Mouse (Mus musculus) midbrain, embryonic 11.5 days (tissue): ENCODE data around the gene Dgkg. TPM values are rescaled to one million over a fixed set of nuclear protein-coding genes. Genes with fewer than 3 reads are reported as not detected.
A peak's percentile ranks its signal among the peaks of the same experiment; 100 is the strongest.

Source experiments
- ATAC-seq: fragments of 200-750 bp; cut with Nextera tagmentation; 2 replicates; pipeline ENCODE4 v1.8.0; 2017; ENCODE audit warnings: moderate TSS enrichment, moderate library complexity; ENCODE audit not compliant: low FRiP score
- DNase-seq: peaks from one replicate; pipeline ENCODE4 v3.0.0; 2015; ENCODE audit warnings: low spot score; ENCODE audit errors: missing footprints
- H3K27ac ChIP-seq: fragments of 300-500 bp; sonication (generic); 2 replicates; pipeline ENCODE4 v1.5.1; 2014; ENCODE audit warnings: low read depth, low read length
- H3K27me3 ChIP-seq: fragments of 300-500 bp; sonication (generic); 2 replicates; pipeline ENCODE4 v1.6.1; 2014; ENCODE audit warnings: mild to moderate bottlenecking, low read length, moderate library complexity, mixed read lengths; ENCODE audit not compliant: control insufficient read depth, insufficient read depth
- H3K36me3 ChIP-seq: fragments of 300-500 bp; sonication (generic); 2 replicates; pipeline ENCODE4 v1.6.1; 2014; ENCODE audit warnings: mild to moderate bottlenecking, low read length, moderate library complexity, mixed read lengths; ENCODE audit not compliant: control insufficient read depth, insufficient read depth
- H3K4me1 ChIP-seq: fragments of 300-500 bp; sonication (generic); 2 replicates; pipeline ENCODE4 v1.6.1; 2014; ENCODE audit warnings: low read length; ENCODE audit not compliant: control insufficient read depth, insufficient read depth
- H3K4me2 ChIP-seq: fragments of 300-500 bp; sonication (generic); 2 replicates; pipeline ENCODE4 v1.6.1; 2014; ENCODE audit warnings: mild to moderate bottlenecking, moderate library complexity
- H3K4me3 ChIP-seq: fragments of 300-500 bp; sonication (generic); 2 replicates; pipeline ENCODE4 v1.5.1; 2014; ENCODE audit warnings: low read depth, low read length
- H3K9ac ChIP-seq: fragments of 300-500 bp; sonication (generic); 2 replicates; pipeline ENCODE4 v1.6.1; 2014; ENCODE audit warnings: low read length
- H3K9me3 ChIP-seq: fragments of 300-500 bp; sonication (generic); 2 replicates; pipeline ENCODE4 v1.6.1; 2016; ENCODE audit warnings: low read length; ENCODE audit not compliant: control insufficient read depth
- WGBS: fragments of 180-500 bp; shearing (Covaris S2); extraction: QIAGEN DNeasy Blood & Tissue Kit; methylation state at CpG from one replicate; pipeline ENCODE4 v1.1.7; 2014; 5-methylcytosine and 5-hydroxymethylcytosine counted together
- polyA plus RNA-seq: library from polyadenylated mRNA; unstranded; fragments of >200 nt; fragmentation: Nextera tagmentation; extraction: Ambion mirVana; gene quantifications from 2 replicates; pipeline ENCODE4 v1.2.1, GENCODE M21; 2014

Gene Dgkg
- polyA plus RNA-seq, 1 experiment from 2014 or later: 0.15 TPM

- Histone ChIP-seq H3K4me3 (peak within 1 kb of the TSS; percentile 73), H3K27ac (no peak within 1 kb of the TSS; the same call in 1 of the 2 replicates), H3K27me3 (peaks cover 42% of the 10 kb centered on the region), H3K4me2 (peak within 1 kb of the TSS; percentile 98), H3K36me3 (no peaks in the 10 kb centered on the region), H3K9me3 (no peaks in the 10 kb centered on the region), H3K4me1 (peaks cover 18% of the 10 kb centered on the region), H3K9ac (peak within 1 kb of the TSS; percentile 68)
- peak; percentile 98 for DNase-seq
- under 1% methylated on average over 56 of the region's 63 CpGs for WGBS
- ATAC-seq: peak; percentile 99
Measured at GRCm38 (mm10) chr16:22439499-22440177, 217.4 kb downstream of the Dgkg start, which contains the start of gene Etv5. Etv5 (minus strand) TSS chr16:22439719.

GRCm38 (mm10) chr16:22438441-22439373 is 218.3 kb downstream of the Dgkg start:
- no peaks in the 10 kb centered on the region for H3K36me3 ChIP-seq
- DNase-seq: peak; percentile 98
- peak overlapping the region; percentile 98 for H3K4me2 ChIP-seq
- under 1% methylated on average over 59 of the region's 59 CpGs for WGBS
- H3K27ac ChIP-seq: no peak overlapping the region; the same call in 1 of the 2 replicates
- H3K4me1 ChIP-seq: peaks cover 19% of the 10 kb centered on the region
- H3K9ac ChIP-seq: peak overlapping the region; percentile 68
- peak overlapping the region; percentile 73 for H3K4me3 ChIP-seq
- peak; percentile 58 for ATAC-seq
- peaks cover 42% of the 10 kb centered on the region for H3K27me3 ChIP-seq
- H3K9me3 ChIP-seq: no peaks in the 10 kb centered on the region

GRCm38 (mm10) chr16:22436106-22436505 is 220.9 kb downstream of the Dgkg start:
- Histone ChIP-seq H3K27me3 (peaks cover 30% of the 10 kb centered on the region), H3K9me3 (no peaks in the 10 kb centered on the region), H3K9ac (no peak overlapping the region), H3K4me3 (no peak overlapping the region), H3K4me2 (no peak overlapping the region), H3K4me1 (peaks cover 14% of the 10 kb centered on the region; the same call in 1 of the 2 replicates), H3K36me3 (no peaks in the 10 kb centered on the region), H3K27ac (no peak overlapping the region)
- 41% methylated on average over 6 of the region's 6 CpGs for WGBS
- DNase-seq (peak; percentile 84), ATAC-seq (no peak)

GRCm38 (mm10) chr16:22434530-22434929 is 222.5 kb downstream of the Dgkg start:
- Histone ChIP-seq H3K27me3 (peaks cover 31% of the 10 kb centered on the region), H3K4me2 (no peak overlapping the region), H3K27ac (no peak overlapping the region), H3K4me3 (no peak overlapping the region), H3K4me1 (peaks cover 15% of the 10 kb centered on the region), H3K36me3 (no peaks in the 10 kb centered on the region), H3K9ac (no peak overlapping the region), H3K9me3 (no peaks in the 10 kb centered on the region)
- ATAC-seq: no peak
- 38% methylated on average over 5 of the region's 5 CpGs for WGBS
- DNase-seq: no peak

- Histone ChIP-seq H3K4me2 (peak overlapping the region; percentile 2; the same call in 1 of the 2 replicates), H3K4me3 (no peak overlapping the region), H3K4me1 (peaks cover 16% of the 10 kb centered on the region), H3K9me3 (no peaks in the 10 kb centered on the region), H3K36me3 (no peaks in the 10 kb centered on the region), H3K27ac (no peak overlapping the region), H3K27me3 (peaks cover 31% of the 10 kb centered on the region), H3K9ac (no peak overlapping the region)
- DNase-seq (peak; percentile 89), ATAC-seq (no peak)
- WGBS: 12% methylated on average over 12 of the region's 12 CpGs
Measured at GRCm38 (mm10) chr16:22433944-22434343, 223.1 kb downstream of the Dgkg start.

- 92% methylated on average over 12 of the region's 12 CpGs for WGBS
- DNase-seq (no peak), ATAC-seq (no peak)
- Histone ChIP-seq H3K4me3 (no peak overlapping the region), H3K27me3 (peaks cover 18% of the 10 kb centered on the region), H3K9ac (no peak overlapping the region), H3K4me2 (no peak overlapping the region), H3K4me1 (peaks cover 17% of the 10 kb centered on the region), H3K9me3 (no peaks in the 10 kb centered on the region), H3K36me3 (no peaks in the 10 kb centered on the region), H3K27ac (no peak overlapping the region)
Measured at GRCm38 (mm10) chr16:22431773-22432172, 225.2 kb downstream of the Dgkg start.

- no peak for ATAC-seq
- Histone ChIP-seq H3K4me2 (no peak overlapping the region), H3K27ac (no peak overlapping the region), H3K4me1 (peaks cover 17% of the 10 kb centered on the region), H3K27me3 (peaks cover 16% of the 10 kb centered on the region), H3K9me3 (no peaks in the 10 kb centered on the region), H3K4me3 (no peak overlapping the region), H3K36me3 (no peaks in the 10 kb centered on the region), H3K9ac (no peak overlapping the region)
- 78% methylated on average over 2 of the region's 2 CpGs for WGBS
- DNase-seq: no peak
Measured at GRCm38 (mm10) chr16:22431335-22431734, 225.7 kb downstream of the Dgkg start.

- DNase-seq (peak; percentile 84), ATAC-seq (no peak)
- Histone ChIP-seq H3K4me3 (no peak overlapping the region), H3K9me3 (no peaks in the 10 kb centered on the region), H3K9ac (no peak overlapping the region), H3K27ac (no peak overlapping the region), H3K4me2 (no peak overlapping the region), H3K36me3 (no peaks in the 10 kb centered on the region), H3K27me3 (peaks cover 11% of the 10 kb centered on the region), H3K4me1 (peaks cover 17% of the 10 kb centered on the region)
- WGBS: 75% methylated on average over 16 of the region's 16 CpGs
Measured at GRCm38 (mm10) chr16:22430211-22430951, 226.6 kb downstream of the Dgkg start.
